Mouse (Mus musculus) liver, embryonic 14.5 days (tissue): ENCODE results near the gene Nudt22. TPM values are rescaled to one million over a fixed set of nuclear protein-coding genes. Genes with fewer than 3 reads are reported as not detected.

Source experiments
- ATAC-seq: fragments of 200-750 bp; cut with Nextera tagmentation; 2 replicates; pipeline ENCODE4 v1.8.0; 2017; ENCODE audit warnings: moderate number of reproducible peaks, mild to moderate bottlenecking, moderate library complexity; ENCODE audit not compliant: insufficient read depth
- DNase-seq, 3 experiments: peaks; one replicate each; pipeline ENCODE4 v3.0.0-alpha.2; 2012 to 2013; ENCODE audit warnings: low read depth in 3 of 3, low spot score in 3 of 3
- H3K27ac ChIP-seq: fragments of 300-500 bp; sonication (generic); 2 replicates; pipeline ENCODE4 v1.5.1; 2014; ENCODE audit warnings: moderate library complexity, mild to moderate bottlenecking, control low read depth, inconsistent platforms
- H3K27me3 ChIP-seq: fragments of 300-500 bp; sonication (generic); 2 replicates; pipeline ENCODE4 v1.6.1; 2014; ENCODE audit warnings: mild to moderate bottlenecking, low read length, moderate library complexity; ENCODE audit not compliant: control insufficient read depth, insufficient read depth
- H3K36me3 ChIP-seq: fragments of 300-500 bp; sonication (generic); replicated peaks from 2 replicates; pipeline ENCODE4 v1.6.1; 2014; ENCODE audit warnings: low read depth; ENCODE audit not compliant: control insufficient read depth, insufficient read depth
- H3K4me1 ChIP-seq, 2 experiments: fragments of 200-500 bp in 1 of 2; fragments of 300-500 bp in 1 of 2; sonication (generic) in 1 of 2; replicated peaks; 2 replicates each; pipeline ENCODE4 v1.6.1; 2012 to 2014; ENCODE audit warnings: antibody characterized with exemption in 1 of 2, inconsistent platforms in 1 of 2, low read length in 1 of 2; ENCODE audit not compliant: control insufficient read depth in 2 of 2, insufficient read depth in 2 of 2
- H3K4me2 ChIP-seq: fragments of 300-500 bp; sonication (generic); 2 replicates; pipeline ENCODE4 v1.6.1; 2014; ENCODE audit warnings: low read depth, mild to moderate bottlenecking, control low read depth, moderate library complexity
- H3K4me3 ChIP-seq, 2 experiments: fragments of 200-500 bp in 1 of 2; fragments of 300-500 bp in 1 of 2; sonication (generic) in 1 of 2; 2 replicates each; pipeline ENCODE4 v1.5.1; 2012 to 2014; ENCODE audit warnings: low read depth in 2 of 2, low read length in 2 of 2, mild to moderate bottlenecking in 2 of 2, control low read depth in 1 of 2, inconsistent platforms in 1 of 2, moderate library complexity in 1 of 2; ENCODE audit not compliant: insufficient read depth in 1 of 2
- H3K9ac ChIP-seq: fragments of 300-500 bp; sonication (generic); replicated peaks from 2 replicates; pipeline ENCODE4 v1.6.1; 2014; ENCODE audit warnings: mild to moderate bottlenecking, control low read depth, moderate library complexity
- H3K9me3 ChIP-seq: fragments of 300-500 bp; sonication (generic); 2 replicates; pipeline ENCODE4 v1.6.1; 2016; ENCODE audit warnings: low read length, mixed read lengths; ENCODE audit not compliant: control insufficient read depth
- CTCF ChIP-seq: IDR thresholded peaks from 2 replicates; pipeline ENCODE4 v1.5.1; 2016; ENCODE audit warnings: antibody characterized with exemption, low read depth, control low read depth
- EP300 ChIP-seq: IDR thresholded peaks from 2 replicates; pipeline ENCODE4 v1.6.1; 2016; ENCODE audit warnings: antibody characterized with exemption, low read depth
- WGBS: fragments of 180-500 bp; shearing (Covaris S2); extraction: QIAGEN DNeasy Blood & Tissue Kit; methylation state at CpG from one replicate; pipeline ENCODE4 v1.1.7; 2014; ENCODE audit not compliant: insufficient replicate concordance; 5-methylcytosine and 5-hydroxymethylcytosine counted together
- polyA plus RNA-seq, 2 experiments: library from polyadenylated mRNA; depleted of rRNA in 1 of 2; stranded (reverse) in 1 of 2; unstranded in 1 of 2; fragments of >200 nt; fragmentation: Nextera tagmentation in 1 of 2; extraction: Ambion mirVana in 1 of 2; gene quantifications; 2 replicates each; pipeline versions ENCODE4 v1.2.1 to v1.2.3; 2012 to 2014

Nudt22 gene
- polyA plus RNA-seq, 2 experiments: 6.8 to 9.7 TPM

GRCm38 (mm10) chr19:7039841-7040636 is 44.1 kb upstream of the Nudt22 start, which contains the start of gene Stip1:
Gene Stip1, minus strand, starts transcription at chr19:7039967.
- ATAC-seq: peak; percentile 95
- H3K9me3 ChIP-seq: no peaks in the 10 kb centered on the region
- DNase-seq: peak; percentile 100
- H3K4me3 ChIP-seq: peak within 1 kb of the TSS; percentile 90 to 94
- no peaks in the 10 kb centered on the region for H3K27me3 ChIP-seq
- H3K9ac ChIP-seq: peak within 1 kb of the TSS; percentile 94
- WGBS: under 1% methylated on average over 49 of the region's 49 CpGs
- H3K27ac ChIP-seq: peak within 1 kb of the TSS; percentile 81
- no peak; the same call in 1 of the 2 replicates for TF ChIP-seq EP300
- TF ChIP-seq CTCF: peak; percentile 76
- peaks cover 6% of the 10 kb centered on the region for H3K36me3 ChIP-seq
- H3K4me1 ChIP-seq: peaks cover 18 to 28% of the 10 kb centered on the region in 2 experiments; a peak in 3 of 4 replicates
- peak within 1 kb of the TSS; percentile 91 for H3K4me2 ChIP-seq

- ATAC-seq: peak; percentile 3
- H3K27me3 ChIP-seq: no peaks in the 10 kb centered on the region
- peak overlapping the region; percentile 78 for H3K4me2 ChIP-seq
- H3K27ac ChIP-seq: peak overlapping the region; percentile 67
- peak in 1 of 3 experiments; percentile 55 for DNase-seq
- H3K36me3 ChIP-seq: peaks cover 13% of the 10 kb centered on the region
- H3K4me1 ChIP-seq: peaks cover 18 to 28% of the 10 kb centered on the region in 2 experiments; a peak in 3 of 4 replicates
- no peaks in the 10 kb centered on the region for H3K9me3 ChIP-seq
- peak overlapping the region; percentile 94 for H3K9ac ChIP-seq
- TF ChIP-seq CTCF (no peak), EP300 (no peak)
- under 1% methylated on average over 35 of the region's 35 CpGs for WGBS
- peak overlapping the region; percentile 90 to 94 for H3K4me3 ChIP-seq
These were observed 43.3 kb upstream of the Nudt22 start for GRCm38 (mm10) chr19:7039088-7039720.

- no peak overlapping the region for H3K9ac ChIP-seq
- ATAC-seq (no peak), DNase-seq (no peak)
- no peak overlapping the region for H3K4me2 ChIP-seq
- no peaks in the 10 kb centered on the region for H3K27me3 ChIP-seq
- peak; percentile 17; the same call in 1 of the 2 replicates for TF ChIP-seq CTCF
- TF ChIP-seq EP300: no peak
- WGBS: 90% methylated on average over 5 of the region's 5 CpGs
- H3K36me3 ChIP-seq: peaks cover 60% of the 10 kb centered on the region
- peaks cover 16 to 18% of the 10 kb centered on the region in 2 experiments; a peak in 3 of 4 replicates for H3K4me1 ChIP-seq
- no peaks in the 10 kb centered on the region for H3K9me3 ChIP-seq
- H3K27ac ChIP-seq: no peak overlapping the region
- H3K4me3 ChIP-seq: no peak overlapping the region
These were observed 38.1 kb upstream of the Nudt22 start for GRCm38 (mm10) chr19:7034006-7034405.

- Histone ChIP-seq H3K9me3 (no peaks in the 10 kb centered on the region), H3K9ac (no peak overlapping the region), H3K27ac (no peak overlapping the region), H3K4me3 (no peak overlapping the region), H3K4me2 (no peak overlapping the region), H3K4me1 (no peaks in the 10 kb centered on the region), H3K27me3 (no peaks in the 10 kb centered on the region), H3K36me3 (peaks cover 92% of the 10 kb centered on the region)
- DNase-seq (no peak), ATAC-seq (no peak)
- TF ChIP-seq EP300 (no peak), CTCF (no peak)
- 85% methylated on average over 5 of the region's 5 CpGs for WGBS
These were observed 33.6 kb upstream of the Nudt22 start for GRCm38 (mm10) chr19:7029531-7029930.

GRCm38 (mm10) chr19:7020224-7020641 is 24.3 kb upstream of the Nudt22 start:
- H3K9ac ChIP-seq: no peak overlapping the region; the same call in 1 of the 2 replicates

More at GRCm38 (mm10) chr19:7020224-7020641, 24.3 kb upstream of the Nudt22 start:
- 18% methylated on average over 3 of the region's 3 CpGs for WGBS
- H3K4me2 ChIP-seq: peak overlapping the region; percentile 98
- peaks cover 19 to 29% of the 10 kb centered on the region in 2 experiments for H3K4me1 ChIP-seq
- H3K4me3 ChIP-seq: peak overlapping the region; percentile 20 to 80; a peak in 2 of 4 replicates
- H3K27ac ChIP-seq: peak overlapping the region; percentile 98
- DNase-seq (peak; percentile 50 to 64 (median 52)), ATAC-seq (no peak)
- peak; percentile 93 for TF ChIP-seq CTCF
- TF ChIP-seq EP300: no peak
- H3K36me3 ChIP-seq: peaks cover 55% of the 10 kb centered on the region
- no peaks in the 10 kb centered on the region for H3K27me3 ChIP-seq
- no peaks in the 10 kb centered on the region for H3K9me3 ChIP-seq
